Mouse (Mus musculus) effector memory CD4-positive, alpha-beta T cell, adult 7 months (primary cell): ENCODE data around the gene Plpp1. TPM values are rescaled to one million over a fixed set of nuclear protein-coding genes. Genes with fewer than 3 reads are reported as not detected.

ENCODE experiments used
- polyA plus RNA-seq: library from polyadenylated mRNA; unstranded; fragments of 100-300 nt; shearing (Covaris generic); gene quantifications from one replicate; pipeline ENCODE4 v1.2.1, GENCODE M21; 2017

Plpp1 gene
- not detected for polyA plus RNA-seq

GRCm38 (mm10) chr13:112800597-112801380 lies at the start of gene Plpp1:
TSS of gene Plpp1 (plus strand) at chr13:112800792.

Other genes starting within 250 kb of the Plpp1 start
- gene Il31ra, start 206.4 kb upstream of the Plpp1 start, polyA plus RNA-seq = not detected
- not detected for gene Ddx4, start 148.3 kb upstream of the Plpp1 start, polyA plus RNA-seq
- gene Slc38a9, start 140.0 kb upstream of the Plpp1 start, polyA plus RNA-seq = 24.5 TPM
- gene Mtrex, start 126.6 kb downstream of the Plpp1 start, polyA plus RNA-seq = 65.1 TPM
- 17.4 TPM for gene Dhx29, start 126.7 kb downstream of the Plpp1 start, polyA plus RNA-seq
- 1.5 TPM for gene Ccno, start 187.0 kb downstream of the Plpp1 start, polyA plus RNA-seq
- 0.21 TPM for gene Mcidas, start 193.1 kb downstream of the Plpp1 start, polyA plus RNA-seq
- not detected for gene Cdc20b, start 234.3 kb downstream of the Plpp1 start, polyA plus RNA-seq
- gene Gpx8, start 245.6 kb downstream of the Plpp1 start, polyA plus RNA-seq = not detected